Mouse (Mus musculus) kidney, postnatal 25 days (tissue): ENCODE results near the gene Chek2.
A peak's percentile ranks its signal among the peaks of the same experiment; 100 is the strongest.

Experiments used
- DNase-seq, 2 experiments: peaks; one replicate each; pipeline ENCODE4 v3.0.0; 2021; ENCODE audit warnings: mixed read lengths in 2 of 2

Gene Chek2

DNA sequence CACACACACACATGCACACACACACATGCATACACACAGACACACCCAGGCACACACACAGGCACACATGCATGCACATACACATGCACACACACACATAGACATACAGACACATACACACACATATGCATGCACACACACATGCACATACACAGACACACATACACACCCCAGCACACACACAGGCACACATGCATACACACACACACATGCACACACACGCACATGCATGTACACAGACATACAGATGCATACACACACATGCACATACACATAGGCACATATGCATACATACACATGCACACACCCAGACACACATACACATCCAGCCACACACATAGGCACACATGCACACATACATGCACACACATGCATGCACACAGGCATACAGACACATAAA lies 66.9 kb downstream of the Chek2 start:
- DNase-seq = no peak

DNA sequence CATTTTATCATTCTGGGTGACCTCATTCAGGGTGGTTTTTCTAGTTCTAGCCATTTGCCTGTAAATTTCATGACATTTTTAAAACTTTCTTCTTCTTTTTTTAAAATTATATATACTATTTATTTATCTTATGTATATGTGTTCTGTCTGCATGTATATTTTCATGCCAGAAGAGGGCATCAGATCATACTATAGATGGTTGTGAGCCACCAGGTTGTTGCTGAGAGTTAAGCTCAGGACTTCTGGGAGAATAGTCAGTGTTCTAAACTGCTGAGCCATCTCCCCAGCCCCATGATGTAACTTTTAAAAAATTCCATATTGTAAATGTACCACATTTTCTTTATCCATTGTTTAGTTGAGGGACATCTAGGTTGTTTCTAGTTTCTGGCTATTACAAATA lies 69.1 kb downstream of the Chek2 start:
- no peak for DNase-seq

- DNase-seq = no peak
Observed at GRCm38 (mm10) chr5:110909955-110910589, 70.3 kb downstream of the Chek2 start.

DNA sequence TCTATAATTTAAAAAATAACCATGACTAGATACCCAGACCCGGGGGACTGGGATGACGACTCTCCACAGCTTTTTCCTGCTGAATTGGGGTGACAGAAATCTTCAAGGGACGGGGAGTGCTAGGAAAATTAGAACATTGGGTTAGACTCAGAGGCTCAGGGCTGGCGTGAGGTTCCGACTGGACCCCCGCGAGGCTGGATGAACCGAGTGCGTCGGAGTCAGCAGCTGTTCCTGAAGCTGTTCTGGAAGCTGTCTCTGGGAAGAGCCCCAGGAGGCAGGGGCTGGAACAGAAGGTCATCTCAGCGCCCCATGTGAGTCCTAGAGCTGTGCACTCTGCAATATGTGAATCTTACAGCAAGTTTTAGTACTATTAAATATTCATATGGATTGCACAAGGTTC lies 75.1 kb downstream of the Chek2 start:
- DNase-seq = peak in 1 of 2 experiments; percentile 43

DNA sequence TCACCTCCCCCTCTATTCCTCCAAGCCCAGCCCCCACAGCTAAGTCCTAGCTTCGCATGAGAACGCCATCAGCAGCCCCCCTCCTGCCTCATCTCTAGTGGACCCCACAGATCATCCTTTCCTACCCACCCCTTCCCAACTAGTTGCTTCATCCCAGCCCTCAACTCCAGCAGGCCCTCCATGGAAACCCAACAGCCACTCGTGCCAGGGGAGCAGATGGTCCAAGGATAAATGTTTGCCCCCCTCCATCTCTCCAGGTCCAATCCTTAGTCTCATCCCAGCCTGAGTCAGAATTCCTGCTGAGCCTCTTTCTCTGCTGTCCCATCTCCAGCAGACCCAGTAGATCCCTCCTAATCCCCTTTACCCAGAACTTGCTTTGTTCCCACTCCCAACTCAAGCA lies 76.5 kb downstream of the Chek2 start:
- no peak for DNase-seq

DNA sequence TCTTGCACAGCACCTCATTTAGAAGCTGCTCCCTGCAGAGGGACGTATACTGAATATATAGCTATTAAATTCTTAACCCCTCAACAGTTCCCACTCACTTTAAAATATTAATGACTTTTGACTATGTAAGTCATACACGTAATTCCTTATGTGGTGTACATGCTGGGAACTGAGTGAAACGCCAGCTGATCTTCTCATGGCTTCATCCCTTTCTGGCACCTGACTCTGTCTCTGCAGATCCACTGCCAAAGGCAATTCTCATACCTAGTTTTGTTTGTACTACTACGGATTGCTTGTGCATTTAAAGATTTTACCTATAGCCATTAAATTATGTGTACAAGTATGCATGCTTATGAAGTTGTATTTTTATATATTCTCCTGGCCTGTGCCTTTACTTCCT lies 79.8 kb downstream of the Chek2 start:
- DNase-seq = no peak

GRCm38 (mm10) chr5:110923336-110923735 lies 83.6 kb downstream of the Chek2 start:
- peak in 1 of 2 experiments; percentile 41 for DNase-seq
